Mouse (Mus musculus): ENCODE data around the gene Rabgap1l.

DNA sequence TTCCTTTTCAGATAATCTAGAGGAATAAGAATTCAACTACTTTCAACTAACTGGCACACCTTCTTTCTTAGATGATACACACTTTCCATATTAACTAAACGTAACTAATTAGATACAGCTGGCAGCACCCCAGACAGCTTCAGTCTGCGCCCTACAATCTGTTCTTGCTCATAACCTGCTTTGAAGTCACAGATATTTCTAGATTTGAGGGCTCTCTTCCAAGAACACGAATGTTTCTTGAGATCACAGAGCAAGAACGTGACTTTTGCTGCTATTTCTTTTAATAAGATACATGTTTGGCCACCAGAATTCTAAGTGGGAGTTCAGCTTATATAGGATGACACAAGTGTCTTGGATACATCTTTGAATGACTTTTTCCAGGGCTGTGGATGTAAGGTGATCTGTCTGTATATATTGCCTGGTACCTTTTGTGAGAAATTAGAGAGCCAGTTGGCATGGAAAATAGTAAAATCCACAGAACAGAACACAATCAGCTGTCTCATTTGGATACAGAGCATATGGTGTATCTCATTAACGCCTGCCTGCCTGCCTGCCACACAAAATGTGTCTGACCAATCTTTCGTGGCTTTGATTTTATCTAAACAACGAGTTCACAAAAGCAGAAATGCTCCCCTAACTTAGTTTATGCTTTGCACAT is 506.5 kb downstream of the Rabgap1l start:
- no peak for TF ChIP-seq POLR2A (IDR thresholded peaks at IDR 0.05; ENCODE audit: insufficient read depth, low read length)
- no peak for TF ChIP-seq CTCF (IDR thresholded peaks at IDR 0.05; ENCODE audit: low read depth, low read length)
